Mouse (Mus musculus): ENCODE data around the gene Tnfrsf13b. TPM values are rescaled to one million over a fixed set of nuclear protein-coding genes. Genes with fewer than 3 reads are reported as not detected.

Tnfrsf13b gene
- polyA plus RNA-seq, 1 experiment from 2014 or later, result 8.1 TPM

DNA sequence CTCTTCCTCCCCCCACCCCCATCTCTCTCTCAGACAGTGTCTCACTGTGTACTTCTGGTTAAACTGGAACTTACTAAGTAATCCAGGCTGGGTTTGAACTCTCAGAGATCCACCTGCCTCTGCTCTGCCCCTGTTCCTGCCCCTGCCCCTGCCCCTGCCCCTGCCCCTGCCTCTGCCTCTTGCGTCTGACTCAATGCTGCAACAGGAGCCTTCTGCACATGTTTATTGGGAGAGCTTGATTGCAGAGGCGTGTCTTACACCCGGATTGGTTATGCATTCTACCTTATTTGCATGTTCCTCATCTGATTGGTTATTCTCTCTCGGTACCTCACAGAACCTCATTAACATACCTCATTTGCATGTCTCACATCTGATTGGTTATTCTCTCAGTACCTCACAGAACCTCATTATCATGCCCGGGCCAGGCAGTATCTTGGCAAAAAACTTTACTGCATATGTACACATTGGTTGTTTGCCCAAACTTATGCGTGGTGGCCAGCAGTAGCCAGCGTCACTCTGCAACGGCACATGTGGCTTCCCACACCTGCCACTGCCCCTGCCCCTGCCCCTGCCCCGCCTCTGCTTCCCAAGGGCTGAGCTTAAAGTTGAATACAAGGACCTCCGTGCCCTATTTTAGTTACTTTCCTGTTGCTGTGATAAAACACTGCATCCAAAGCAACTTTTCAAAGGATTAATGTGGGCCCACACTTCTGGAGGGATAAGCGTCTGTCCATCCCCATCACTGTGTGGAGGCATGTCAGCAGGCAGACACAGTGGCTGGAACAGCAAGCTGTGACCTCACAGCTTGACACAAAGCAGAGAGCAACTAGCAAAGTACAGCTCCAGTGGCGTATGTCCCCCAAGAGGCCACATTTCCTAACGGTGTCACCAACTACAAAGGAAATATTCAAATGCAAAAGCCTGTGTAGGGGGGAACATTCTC, 23.9 kb upstream of the Tnfrsf13b start:
- Histone ChIP-seq H3K27ac (ENCODE audit: low read depth) (no peak overlapping the region), H3K4me2 (ENCODE audit: low read depth, low read length) (no peak overlapping the region), H3K27me3 (ENCODE audit: insufficient read depth, low read length) (no peaks in the 10 kb centered on the region), H3K4me3 (ENCODE audit: low read depth, low read length) (no peak overlapping the region), H3K9me3 (ENCODE audit: low read length) (no peaks in the 10 kb centered on the region), H3K36me3 (replicated peaks; ENCODE audit: insufficient read depth, low read length) (no peaks in the 10 kb centered on the region), H3K4me1 (ENCODE audit: insufficient read depth) (0 out of 2 replicates have a peak, but pooled peaks cover 2% of the 10 kb centered on the region), H3K9ac (replicated peaks) (no peak overlapping the region)
- no peak for DNase-seq
- ATAC-seq, result 0 out of 2 replicates have a peak, but pooled peaks have one; percentile 14
- WGBS (ENCODE audit: insufficient replicate concordance), result 61% methylated on average over 12 of the region's 13 CpGs
- TF ChIP-seq CTCF (IDR thresholded peaks at IDR 0.05; ENCODE audit: low read depth), result no peak
- TF ChIP-seq EP300 (IDR thresholded peaks at IDR 0.05; ENCODE audit: low read depth), result no peak

DNA sequence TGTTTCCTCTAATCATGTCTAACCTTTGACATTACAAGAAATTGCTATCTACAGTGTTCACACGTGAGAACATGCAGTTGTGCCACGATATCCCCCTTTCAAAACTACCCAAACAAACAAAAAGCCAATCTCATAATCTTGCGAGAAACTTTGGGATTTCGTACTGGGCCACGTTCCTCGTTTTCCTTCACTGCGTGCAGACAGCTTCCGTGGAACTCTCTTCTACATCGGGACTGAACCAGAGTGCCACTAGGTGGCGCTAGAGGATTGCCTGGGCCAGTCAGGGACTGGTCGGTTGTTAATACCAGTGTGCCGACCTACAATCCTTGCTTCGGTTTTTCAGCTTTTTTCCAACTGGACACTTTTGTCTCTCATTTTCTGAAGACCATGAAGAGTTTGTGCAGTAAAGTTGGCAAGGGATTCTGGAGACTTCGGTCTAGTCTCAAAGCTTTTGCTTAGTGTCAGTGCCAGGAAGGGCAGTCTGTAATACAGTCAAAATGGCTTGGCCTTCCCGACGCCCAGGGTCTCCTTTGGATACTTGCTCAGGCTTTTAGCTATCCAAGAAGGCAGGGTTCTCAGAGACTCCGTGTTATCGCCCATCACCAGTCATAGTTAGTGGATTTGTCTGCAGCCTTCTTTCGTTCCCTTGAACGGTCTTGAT, 22.2 kb upstream of the Tnfrsf13b start:
- ATAC-seq, result peak; percentile 91
- Histone ChIP-seq H3K9ac (replicated peaks) (no peak overlapping the region), H3K4me2 (ENCODE audit: low read depth, low read length) (no peak overlapping the region), H3K4me1 (ENCODE audit: insufficient read depth) (peaks cover 6% of the 10 kb centered on the region; the same call in 1 of the 2 replicates), H3K27me3 (ENCODE audit: insufficient read depth, low read length) (no peaks in the 10 kb centered on the region), H3K4me3 (ENCODE audit: low read depth, low read length) (no peak overlapping the region), H3K27ac (ENCODE audit: low read depth) (no peak overlapping the region), H3K36me3 (replicated peaks; ENCODE audit: insufficient read depth, low read length) (no peaks in the 10 kb centered on the region), H3K9me3 (ENCODE audit: low read length) (no peaks in the 10 kb centered on the region)
- TF ChIP-seq CTCF (IDR thresholded peaks at IDR 0.05; ENCODE audit: low read depth) (peak; percentile 99), EP300 (IDR thresholded peaks at IDR 0.05; ENCODE audit: low read depth) (no peak)
- peak; percentile 90 for DNase-seq
- 18% methylated on average over 20 of the region's 20 CpGs for WGBS (ENCODE audit: insufficient replicate concordance)

- H3K27me3 ChIP-seq (ENCODE audit: insufficient read depth, low read length), result no peaks in the 10 kb centered on the region
- H3K36me3 ChIP-seq (replicated peaks; ENCODE audit: insufficient read depth, low read length), result no peaks in the 10 kb centered on the region
- DNase-seq (peak; percentile 25), ATAC-seq (0 out of 2 replicates have a peak, but pooled peaks have one; percentile 11)
- H3K27ac ChIP-seq (ENCODE audit: low read depth), result peak overlapping the region; percentile 69
- WGBS (ENCODE audit: insufficient replicate concordance), result 50% methylated on average over 12 of the region's 12 CpGs
- H3K9me3 ChIP-seq (ENCODE audit: low read length), result no peaks in the 10 kb centered on the region
- TF ChIP-seq CTCF (IDR thresholded peaks at IDR 0.05; ENCODE audit: low read depth), result no peak
- no peak for TF ChIP-seq EP300 (IDR thresholded peaks at IDR 0.05; ENCODE audit: low read depth)
- no peak overlapping the region for H3K9ac ChIP-seq (replicated peaks)
- H3K4me3 ChIP-seq (ENCODE audit: low read depth, low read length), result no peak overlapping the region
- H3K4me2 ChIP-seq (ENCODE audit: low read depth, low read length), result peak overlapping the region; percentile 30; the same call in 1 of the 2 replicates
- H3K4me1 ChIP-seq (ENCODE audit: insufficient read depth), result peaks cover 16% of the 10 kb centered on the region
Observed at GRCm38 (mm10) chr11:61108911-61109361, 17.6 kb upstream of the Tnfrsf13b start.

- H3K27me3 ChIP-seq (ENCODE audit: insufficient read depth, low read length), result no peaks in the 10 kb centered on the region
- H3K27ac ChIP-seq (ENCODE audit: low read depth), result peak overlapping the region; percentile 69
- H3K9ac ChIP-seq (replicated peaks), result no peak overlapping the region
- 69% methylated on average over 6 of the region's 6 CpGs for WGBS (ENCODE audit: insufficient replicate concordance)
- H3K4me3 ChIP-seq (ENCODE audit: low read depth, low read length), result no peak overlapping the region
- no peak for TF ChIP-seq EP300 (IDR thresholded peaks at IDR 0.05; ENCODE audit: low read depth)
- no peak for TF ChIP-seq CTCF (IDR thresholded peaks at IDR 0.05; ENCODE audit: low read depth)
- H3K4me2 ChIP-seq (ENCODE audit: low read depth, low read length), result no peak overlapping the region
- peaks cover 15% of the 10 kb centered on the region for H3K4me1 ChIP-seq (ENCODE audit: insufficient read depth)
- DNase-seq, result no peak
- H3K9me3 ChIP-seq (ENCODE audit: low read length), result no peaks in the 10 kb centered on the region
- H3K36me3 ChIP-seq (replicated peaks; ENCODE audit: insufficient read depth, low read length), result no peaks in the 10 kb centered on the region
- ATAC-seq, result no peak
Observed at GRCm38 (mm10) chr11:61109707-61110106, 16.8 kb upstream of the Tnfrsf13b start.

- H3K4me3 ChIP-seq (ENCODE audit: low read depth, low read length), result no peak overlapping the region
- no peak overlapping the region for H3K4me2 ChIP-seq (ENCODE audit: low read depth, low read length)
- ATAC-seq (no peak), DNase-seq (no peak)
- H3K36me3 ChIP-seq (replicated peaks; ENCODE audit: insufficient read depth, low read length), result no peaks in the 10 kb centered on the region
- H3K27ac ChIP-seq (ENCODE audit: low read depth), result no peak overlapping the region
- no peaks in the 10 kb centered on the region for H3K9me3 ChIP-seq (ENCODE audit: low read length)
- WGBS (ENCODE audit: insufficient replicate concordance), result 61% methylated on average over 10 of the region's 10 CpGs
- no peak overlapping the region for H3K9ac ChIP-seq (replicated peaks)
- H3K27me3 ChIP-seq (ENCODE audit: insufficient read depth, low read length), result no peaks in the 10 kb centered on the region
- TF ChIP-seq CTCF (IDR thresholded peaks at IDR 0.05; ENCODE audit: low read depth) (no peak), EP300 (IDR thresholded peaks at IDR 0.05; ENCODE audit: low read depth) (no peak)
- peaks cover 15% of the 10 kb centered on the region for H3K4me1 ChIP-seq (ENCODE audit: insufficient read depth)
Observed at GRCm38 (mm10) chr11:61110113-61110512, 16.4 kb upstream of the Tnfrsf13b start.

- H3K27ac ChIP-seq (ENCODE audit: low read depth), result no peak overlapping the region
- H3K27me3 ChIP-seq (ENCODE audit: insufficient read depth, low read length), result no peaks in the 10 kb centered on the region
- no peaks in the 10 kb centered on the region for H3K9me3 ChIP-seq (ENCODE audit: low read length)
- DNase-seq (no peak), ATAC-seq (no peak)
- WGBS (ENCODE audit: insufficient replicate concordance), result 36% methylated on average over 1 of the region's 1 CpGs
- H3K36me3 ChIP-seq (replicated peaks; ENCODE audit: insufficient read depth, low read length), result no peaks in the 10 kb centered on the region
- no peak overlapping the region for H3K4me2 ChIP-seq (ENCODE audit: low read depth, low read length)
- H3K4me3 ChIP-seq (ENCODE audit: low read depth, low read length), result no peak overlapping the region
- TF ChIP-seq EP300 (IDR thresholded peaks at IDR 0.05; ENCODE audit: low read depth) (no peak), CTCF (IDR thresholded peaks at IDR 0.05; ENCODE audit: low read depth) (no peak)
- peaks cover 15% of the 10 kb centered on the region for H3K4me1 ChIP-seq (ENCODE audit: insufficient read depth)
- H3K9ac ChIP-seq (replicated peaks), result no peak overlapping the region
Observed at GRCm38 (mm10) chr11:61110928-61111327, 15.6 kb upstream of the Tnfrsf13b start.

Data from liver, postnatal 0 days (tissue).